Mouse (Mus musculus) forebrain, postnatal 0 days (tissue): Measurements from ENCODE around the gene Trpm5. TPM values are rescaled to one million over a fixed set of nuclear protein-coding genes. Genes with fewer than 3 reads are reported as not detected.

Source experiments
- ATAC-seq: fragments of 200-750 bp; cut with Nextera tagmentation; 2 replicates; pipeline ENCODE4 v1.8.0; 2017; ENCODE audit warnings: mild to moderate bottlenecking, moderate library complexity
- DNase-seq: peaks from one replicate; pipeline ENCODE4 v3.0.0-alpha.2; 2015
- H3K27ac ChIP-seq: fragments of 300-500 bp; sonication (generic); 2 replicates; pipeline ENCODE4 v1.5.1; 2014; ENCODE audit warnings: low read depth, mild to moderate bottlenecking, antibody characterized with exemption, low read length, moderate library complexity, mixed read lengths
- H3K27me3 ChIP-seq: fragments of 300-500 bp; sonication (generic); 2 replicates; pipeline ENCODE4 v1.6.1; 2014; ENCODE audit warnings: mild to moderate bottlenecking, low read length, mixed read lengths; ENCODE audit not compliant: insufficient read depth
- H3K36me3 ChIP-seq: fragments of 300-500 bp; sonication (generic); 2 replicates; pipeline ENCODE4 v1.6.1; 2014; ENCODE audit warnings: mild to moderate bottlenecking, moderate library complexity; ENCODE audit not compliant: insufficient read depth
- H3K4me1 ChIP-seq: fragments of 300-500 bp; sonication (generic); 2 replicates; pipeline ENCODE4 v1.6.1; 2014; ENCODE audit warnings: antibody characterized with exemption; ENCODE audit not compliant: insufficient read depth
- H3K4me2 ChIP-seq: fragments of 300-500 bp; sonication (generic); 2 replicates; pipeline ENCODE4 v1.6.1; 2014; ENCODE audit warnings: low read depth, mild to moderate bottlenecking, moderate library complexity
- H3K4me3 ChIP-seq: fragments of 300-500 bp; sonication (generic); 2 replicates; pipeline ENCODE4 v1.5.1; 2014; ENCODE audit warnings: low read depth, low read length, mixed read lengths
- H3K9ac ChIP-seq: fragments of 300-500 bp; sonication (generic); 2 replicates; pipeline ENCODE4 v1.6.1; 2014; ENCODE audit warnings: mild to moderate bottlenecking
- H3K9me3 ChIP-seq: fragments of 300-500 bp; sonication (generic); 2 replicates; pipeline ENCODE4 v1.6.1; 2016; ENCODE audit warnings: low read length
- CTCF ChIP-seq: sonication (generic); IDR thresholded peaks from 2 replicates; pipeline ENCODE4 v1.5.1; 2016; ENCODE audit warnings: antibody characterized with exemption, control low read depth, low read depth
- WGBS: fragments of 180-500 bp; shearing (Covaris S2); extraction: QIAGEN DNeasy Blood & Tissue Kit; methylation state at CpG from one replicate; pipeline ENCODE4 v1.1.7; 2014; 5-methylcytosine and 5-hydroxymethylcytosine counted together
- polyA plus RNA-seq: library from polyadenylated mRNA; unstranded; fragments of >200 nt; fragmentation: Nextera tagmentation; extraction: Ambion mirVana; gene quantifications from 2 replicates; pipeline ENCODE4 v1.2.1, GENCODE M21; 2015
- total RNA-seq: library from RNA; depleted of rRNA; stranded (reverse); fragments of >200 nt; gene quantifications from 2 replicates; pipeline ENCODE4 v1.2.3, GENCODE M21; 2014

Gene Trpm5
- total and polyA plus RNA-seq, 2 experiments from 2014 or later = 1.1 to 1.3 TPM

DNA sequence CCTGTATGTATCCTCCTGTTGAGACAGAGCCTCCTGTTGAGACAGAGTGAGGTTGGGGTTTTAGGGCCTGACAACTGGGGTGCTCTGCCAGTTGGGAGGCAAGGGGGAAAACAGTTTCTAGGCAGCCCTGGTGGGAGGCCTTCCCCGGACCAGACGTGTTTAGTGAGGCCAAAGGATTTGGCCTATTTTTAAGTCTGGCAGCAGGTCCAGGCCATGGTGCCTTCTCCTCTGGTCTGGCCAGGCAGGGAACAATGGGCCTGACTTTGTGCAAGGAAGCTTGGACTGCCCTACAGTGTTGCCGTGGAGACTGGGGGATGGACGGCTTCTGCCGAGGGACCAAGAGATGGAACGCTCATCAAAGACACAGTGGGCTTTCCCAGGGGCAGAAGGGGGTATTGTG, 30.2 kb downstream of the Trpm5 start:
- H3K27me3 ChIP-seq = no peaks in the 10 kb centered on the region
- no peak overlapping the region for H3K4me3 ChIP-seq
- DNase-seq = peak; percentile 30
- peaks cover 64% of the 10 kb centered on the region for H3K36me3 ChIP-seq
- 0 out of 2 replicates have a peak, but pooled peaks cover 2% of the 10 kb centered on the region for H3K4me1 ChIP-seq
- no peak overlapping the region for H3K27ac ChIP-seq
- no peaks in the 10 kb centered on the region for H3K9me3 ChIP-seq
- 48% methylated on average over 6 of the region's 6 CpGs for WGBS
- no peak for TF ChIP-seq CTCF
- H3K9ac ChIP-seq = no peak overlapping the region
- ATAC-seq = no peak
- no peak overlapping the region for H3K4me2 ChIP-seq

DNA sequence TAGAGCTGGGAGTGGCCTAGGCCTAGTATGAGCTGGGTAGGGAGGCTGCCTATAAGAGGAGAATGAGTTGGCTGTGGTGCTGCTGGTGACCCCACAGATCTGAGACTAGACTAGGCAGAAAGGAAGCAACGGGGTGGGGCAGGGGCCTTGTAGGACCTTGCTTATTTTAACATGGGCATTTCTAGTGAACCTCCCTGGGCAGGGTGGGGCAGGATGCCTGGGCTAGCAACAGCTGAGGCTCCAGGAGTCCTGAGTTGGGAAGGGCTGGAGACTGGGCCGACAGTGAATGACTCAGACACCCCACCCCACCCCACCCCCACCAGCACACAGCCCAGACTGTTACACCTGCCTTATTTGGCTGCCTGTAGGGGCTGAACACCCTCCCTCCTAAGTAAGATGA, 31.7 kb downstream of the Trpm5 start:
- ATAC-seq = no peak
- Histone ChIP-seq H3K27ac (no peak overlapping the region), H3K4me2 (no peak overlapping the region), H3K27me3 (no peaks in the 10 kb centered on the region), H3K9ac (no peak overlapping the region), H3K9me3 (no peaks in the 10 kb centered on the region), H3K4me1 (0 out of 2 replicates have a peak, but pooled peaks cover 7% of the 10 kb centered on the region), H3K36me3 (peaks cover 61% of the 10 kb centered on the region), H3K4me3 (no peak overlapping the region)
- no peak for TF ChIP-seq CTCF
- DNase-seq = no peak
- 89% methylated on average over 2 of the region's 2 CpGs for WGBS

DNA sequence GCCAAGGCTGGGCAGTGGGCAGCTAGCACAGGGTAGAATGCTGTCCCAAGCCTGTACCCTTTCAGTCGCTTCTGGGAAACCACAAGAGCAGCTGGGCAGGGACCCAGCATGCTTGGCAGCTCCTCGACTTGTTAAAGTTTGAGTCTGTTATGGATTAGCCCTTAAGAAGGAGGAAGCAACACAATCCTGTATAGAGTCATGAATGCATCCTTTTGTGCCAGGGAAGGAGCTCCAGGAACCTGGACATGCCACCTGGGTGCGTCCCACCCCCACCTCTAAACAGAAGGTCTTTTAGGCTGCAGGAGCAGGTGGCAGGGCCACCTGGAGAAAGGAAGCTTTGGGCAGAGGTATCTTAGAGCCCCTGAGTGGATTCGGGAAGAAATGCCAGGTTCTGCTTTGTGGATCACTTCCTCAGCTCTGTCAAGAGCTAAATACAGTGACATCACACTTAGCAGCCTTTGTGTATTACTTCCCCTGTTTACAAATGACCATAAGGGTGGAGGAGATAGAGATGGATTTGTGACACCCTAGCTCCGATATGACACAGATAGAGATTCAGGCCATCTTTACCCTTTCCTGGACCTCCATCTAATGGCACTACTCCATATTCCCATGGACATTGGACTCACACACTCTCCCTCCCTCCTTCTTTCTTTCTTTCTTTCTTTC, 35.1 kb downstream of the Trpm5 start:
- ATAC-seq (peak; percentile 50), DNase-seq (peak; percentile 50)
- Histone ChIP-seq H3K27ac (0 out of 2 replicates have a peak overlapping the region, but pooled peaks have one; percentile 29), H3K9ac (no peak overlapping the region), H3K4me3 (no peak overlapping the region), H3K9me3 (no peaks in the 10 kb centered on the region), H3K36me3 (peaks cover 29% of the 10 kb centered on the region), H3K27me3 (no peaks in the 10 kb centered on the region), H3K4me1 (peaks cover 26% of the 10 kb centered on the region), H3K4me2 (no peak overlapping the region)
- WGBS = 59% methylated on average over 5 of the region's 5 CpGs
- TF ChIP-seq CTCF = no peak

DNA sequence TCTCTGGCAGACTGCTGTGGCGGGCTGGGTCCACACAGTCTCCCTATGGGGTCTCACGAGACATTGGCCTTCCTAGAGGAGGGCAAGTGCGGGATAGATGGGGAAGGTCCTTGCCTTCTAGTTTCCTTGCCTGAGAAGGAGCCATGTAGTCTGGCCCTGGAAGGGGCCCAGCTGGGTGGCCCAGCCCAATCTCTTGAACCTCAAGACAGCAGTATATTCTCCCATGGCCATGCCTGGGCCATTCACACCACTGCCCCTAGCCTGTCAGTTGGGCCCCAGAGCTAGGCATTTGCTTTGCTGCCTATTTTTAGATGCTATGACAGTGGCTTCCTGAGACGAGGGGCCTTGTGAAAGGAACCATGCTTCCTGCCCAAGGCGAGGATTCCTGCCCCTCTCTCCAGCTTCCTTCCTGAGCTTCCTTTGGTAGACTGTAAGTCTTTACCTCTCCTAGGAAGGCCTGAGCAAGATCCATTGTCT, 36.2 kb downstream of the Trpm5 start:
- Histone ChIP-seq H3K27me3 (no peaks in the 10 kb centered on the region), H3K4me2 (no peak overlapping the region), H3K4me3 (no peak overlapping the region), H3K9me3 (no peaks in the 10 kb centered on the region), H3K9ac (no peak overlapping the region), H3K27ac (0 out of 2 replicates have a peak overlapping the region, but pooled peaks have one; percentile 29), H3K36me3 (peaks cover 18% of the 10 kb centered on the region), H3K4me1 (peaks cover 32% of the 10 kb centered on the region)
- ATAC-seq (no peak), DNase-seq (no peak)
- no peak for TF ChIP-seq CTCF
- 79% methylated on average over 5 of the region's 5 CpGs for WGBS

DNA sequence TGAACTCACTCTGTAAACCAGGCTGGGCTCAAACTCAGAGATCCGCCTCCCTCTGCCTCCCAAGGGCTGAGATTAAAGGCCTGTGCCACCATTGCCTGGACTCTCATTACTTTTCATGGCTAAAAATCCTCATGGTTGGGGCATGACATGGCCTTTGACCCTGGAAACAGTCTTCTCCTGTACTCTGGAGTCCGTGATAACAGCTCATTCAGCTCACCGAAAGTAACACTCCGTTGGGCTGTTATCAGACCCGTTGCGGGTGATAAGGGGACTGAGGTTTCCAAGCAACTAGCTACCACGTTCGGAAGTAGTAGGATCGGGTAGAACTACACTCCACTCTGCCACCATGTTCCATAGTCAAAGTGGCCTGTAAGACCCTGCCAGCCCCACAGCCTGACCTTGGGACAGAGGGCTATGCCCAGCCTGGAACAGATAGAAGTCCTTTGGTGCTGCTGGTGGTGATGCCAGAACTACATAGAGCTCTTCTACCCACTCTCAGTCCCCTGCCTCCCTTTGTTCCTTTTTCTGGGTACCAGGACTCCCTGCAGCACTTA, 36.7 kb downstream of the Trpm5 start:
- Histone ChIP-seq H3K9me3 (no peaks in the 10 kb centered on the region), H3K9ac (no peak overlapping the region), H3K27me3 (no peaks in the 10 kb centered on the region), H3K4me2 (no peak overlapping the region), H3K4me3 (no peak overlapping the region), H3K27ac (no peak overlapping the region), H3K36me3 (peaks cover 13% of the 10 kb centered on the region), H3K4me1 (peaks cover 32% of the 10 kb centered on the region)
- no peak for TF ChIP-seq CTCF
- WGBS = 89% methylated on average over 9 of the region's 9 CpGs
- ATAC-seq = no peak
- DNase-seq = no peak

DNA sequence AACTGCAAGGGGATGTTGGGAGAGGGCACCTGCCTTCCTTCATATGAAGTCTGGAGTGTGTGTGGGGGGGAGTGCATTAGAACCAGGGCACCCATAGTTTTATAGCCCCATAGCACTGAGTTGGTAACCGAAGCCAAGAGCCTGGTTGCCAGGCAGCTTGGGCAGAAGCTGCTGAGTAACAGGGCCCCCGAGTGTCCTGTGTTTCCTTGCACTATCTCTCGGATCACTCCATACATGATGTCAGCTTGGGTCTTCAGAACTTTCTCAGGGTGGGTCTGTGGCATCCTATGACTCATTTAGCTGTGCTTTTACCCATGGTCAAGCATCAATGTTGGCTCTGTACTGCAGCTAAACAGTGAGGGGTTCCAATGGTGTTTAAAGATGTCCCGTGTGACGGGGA, 37.4 kb downstream of the Trpm5 start:
- H3K4me1 ChIP-seq = peaks cover 32% of the 10 kb centered on the region
- no peak overlapping the region for H3K4me3 ChIP-seq
- H3K4me2 ChIP-seq = no peak overlapping the region
- TF ChIP-seq CTCF = no peak
- no peaks in the 10 kb centered on the region for H3K9me3 ChIP-seq
- 92% methylated on average over 5 of the region's 5 CpGs for WGBS
- no peak overlapping the region for H3K9ac ChIP-seq
- ATAC-seq (no peak), DNase-seq (no peak)
- H3K36me3 ChIP-seq = peaks cover 6% of the 10 kb centered on the region; the same call in 1 of the 2 replicates
- no peak overlapping the region for H3K27ac ChIP-seq
- no peaks in the 10 kb centered on the region for H3K27me3 ChIP-seq

DNA sequence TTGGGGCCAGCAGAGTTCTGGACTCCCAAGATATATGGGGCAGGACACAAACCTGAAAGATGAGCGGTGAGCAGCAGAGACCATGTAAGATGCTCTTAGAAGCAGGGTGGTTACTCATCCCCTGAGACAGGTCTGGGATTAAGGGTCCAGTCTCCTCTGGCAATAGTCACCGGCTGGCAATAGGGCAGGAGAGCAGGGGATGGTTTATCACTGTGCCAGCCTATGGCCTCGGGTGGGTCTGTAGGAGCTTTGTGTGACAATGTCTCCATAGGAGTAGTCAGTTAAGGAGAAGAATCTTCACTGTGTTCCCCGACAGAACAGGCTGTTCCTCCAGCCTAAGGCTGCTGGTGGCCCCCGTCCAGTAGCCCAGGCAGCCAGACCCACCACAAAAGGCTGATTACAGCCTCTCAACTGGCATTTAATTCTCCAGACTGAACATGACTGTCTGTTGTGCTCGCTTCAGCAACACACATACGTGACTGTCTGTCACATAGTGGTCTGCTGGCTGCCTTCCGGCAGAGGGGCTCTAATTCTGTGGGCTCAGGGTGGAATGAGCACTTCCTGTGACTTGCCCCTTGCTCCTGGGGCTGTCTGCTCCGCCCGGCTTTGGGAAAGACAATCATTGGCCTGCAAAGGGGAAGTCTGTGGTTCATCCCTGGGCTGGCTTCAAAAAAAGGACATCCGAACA, 38.8 kb downstream of the Trpm5 start:
- no peak for TF ChIP-seq CTCF
- Histone ChIP-seq H3K27ac (peak overlapping the region; percentile 45; the same call in 1 of the 2 replicates), H3K27me3 (no peaks in the 10 kb centered on the region), H3K4me3 (no peak overlapping the region), H3K9me3 (no peaks in the 10 kb centered on the region), H3K4me1 (peaks cover 32% of the 10 kb centered on the region), H3K9ac (0 out of 2 replicates have a peak overlapping the region, but pooled peaks have one; percentile 98), H3K36me3 (no peaks in the 10 kb centered on the region), H3K4me2 (peak overlapping the region; percentile 87)
- DNase-seq = peak; percentile 35
- WGBS = 61% methylated on average over 11 of the region's 11 CpGs
- peak; percentile 17 for ATAC-seq
